Mouse (Mus musculus) urinary bladder, postnatal 10 days (tissue): ENCODE results near the gene Actn4.
"Not testable (repeated sequence)": the region's sequence is repeated elsewhere in the genome, so short reads cannot be mapped to it uniquely, and the experiment has no call there.

ENCODE experiments used
- DNase-seq: peaks from one replicate; pipeline ENCODE4 v3.0.0; 2022; ENCODE audit warnings: low spot score

The Actn4 gene

DNA sequence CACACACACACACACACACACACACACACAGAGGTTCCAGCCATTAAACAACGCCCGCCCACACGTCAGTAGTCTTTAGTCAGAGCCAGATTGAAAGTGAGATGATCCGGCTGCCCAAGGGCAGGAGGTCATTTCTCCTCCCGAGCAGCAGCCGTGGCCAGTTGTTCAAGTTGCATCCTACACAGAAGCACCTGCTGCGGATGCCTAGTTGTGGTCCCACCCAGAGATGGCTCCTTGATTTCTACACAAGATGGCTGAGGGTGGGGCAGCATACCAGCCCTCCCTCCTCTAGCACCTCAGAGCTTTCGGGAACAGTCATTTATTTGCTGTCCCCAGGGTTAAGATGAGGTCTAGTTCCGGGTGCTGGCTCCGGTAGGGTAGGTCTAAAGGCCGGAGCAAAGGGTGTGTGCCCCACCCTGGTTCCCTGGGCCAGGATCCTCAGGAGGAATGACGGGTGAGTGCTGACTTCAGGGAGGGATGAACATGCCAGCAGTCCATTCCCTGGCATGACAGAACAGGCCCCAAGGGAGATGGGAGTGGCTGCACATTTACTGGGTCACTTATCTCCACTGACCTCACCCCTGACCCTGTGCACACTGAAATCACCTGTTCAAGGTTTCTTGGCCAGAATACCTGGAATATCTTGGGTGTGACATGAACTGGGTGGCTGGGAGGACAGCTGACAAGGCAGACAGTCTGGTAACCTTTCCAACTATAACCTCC is 7.7 kb upstream of the Actn4 start:
- DNase-seq: no peak

DNA sequence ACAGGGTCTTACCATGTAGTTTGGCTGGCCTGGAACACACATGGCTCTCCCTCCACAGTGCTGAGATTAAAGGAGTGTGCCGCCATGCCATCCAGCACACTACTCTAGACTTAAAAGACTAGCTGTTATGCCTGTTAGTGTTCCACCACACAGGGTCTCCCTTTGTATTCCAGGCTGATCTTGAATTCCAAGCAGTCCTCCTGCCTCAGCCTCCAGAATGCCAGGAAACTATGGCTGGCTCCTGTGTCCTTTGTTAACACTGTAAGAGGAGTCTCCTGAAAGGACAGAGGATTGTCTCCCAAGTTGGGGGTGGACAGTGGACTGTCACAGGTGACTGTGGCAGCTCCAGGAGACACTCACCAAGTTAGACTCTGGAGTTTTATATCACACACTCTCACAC is 7.1 kb upstream of the Actn4 start:
- DNase-seq: no peak

DNA sequence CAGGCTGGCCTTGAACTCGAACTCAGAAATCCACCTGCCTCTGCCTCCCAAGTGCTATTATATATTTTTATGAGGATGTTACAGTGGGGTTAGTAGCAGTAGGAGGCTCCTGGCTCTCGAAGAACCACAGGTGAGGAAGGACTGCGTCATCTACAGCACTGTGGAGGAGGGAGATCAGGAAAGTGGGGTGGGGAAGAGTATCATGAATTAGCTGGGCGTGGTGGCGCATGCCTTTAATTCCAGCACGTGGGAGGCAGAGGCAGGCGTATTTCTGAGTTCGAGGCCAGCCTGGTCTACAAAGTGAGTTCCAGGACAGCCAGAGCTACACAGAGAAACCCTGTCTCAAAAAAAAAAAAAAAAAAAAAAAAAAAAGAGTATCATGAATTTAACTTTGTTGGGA is 6.0 kb upstream of the Actn4 start:
- not testable (repeated sequence) for DNase-seq

DNA sequence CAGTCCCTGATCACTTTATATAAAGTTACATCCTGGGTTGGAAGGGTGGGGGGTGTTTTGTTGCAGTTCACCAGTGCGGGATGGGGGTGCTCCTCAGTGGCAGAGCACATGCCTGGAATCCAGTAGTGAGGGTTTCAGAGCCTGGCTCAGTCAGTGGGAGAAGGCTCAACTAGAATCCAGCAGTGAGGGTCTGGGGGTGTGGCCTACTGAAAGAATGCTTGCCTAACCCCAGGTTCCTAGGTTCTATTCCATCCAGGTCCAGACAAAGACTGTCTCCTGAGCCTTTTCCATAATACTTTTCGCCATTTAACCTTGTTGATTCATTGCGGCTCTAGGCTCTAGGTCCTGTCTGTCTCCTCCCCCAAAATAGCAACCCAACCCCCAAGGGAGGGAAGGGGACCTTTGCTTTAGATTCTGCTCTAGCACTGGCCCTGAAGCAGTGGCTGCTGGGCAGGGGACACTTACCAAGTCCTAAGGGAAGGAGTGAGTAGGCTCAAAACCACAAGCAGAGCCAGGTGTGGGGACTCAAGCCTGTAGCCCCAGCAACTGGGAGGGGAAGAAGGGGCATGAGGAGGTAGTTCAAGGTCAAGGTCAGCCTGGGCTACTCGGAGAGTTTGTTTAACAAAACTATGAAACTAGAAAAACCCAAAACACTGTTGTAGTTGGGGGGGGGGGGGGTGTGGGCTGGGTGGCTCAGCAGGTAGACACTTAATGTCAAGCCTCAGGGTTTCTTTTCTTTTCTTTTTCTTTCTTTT is 4.8 kb upstream of the Actn4 start:
- DNase-seq: no peak

- DNase-seq: no peak
Observed at GRCm38 (mm10) chr7:28966181-28966580, 4.0 kb upstream of the Actn4 start.

GRCm38 (mm10) chr7:28965346-28965840 is 3.3 kb upstream of the Actn4 start:
- DNase-seq: no peak

GRCm38 (mm10) chr7:28963399-28963923 is 1.3 kb upstream of the Actn4 start:
- no peak for DNase-seq

GRCm38 (mm10) chr7:28961584-28961926 is 585 bp downstream of the Actn4 start:
- DNase-seq: no peak

DNA sequence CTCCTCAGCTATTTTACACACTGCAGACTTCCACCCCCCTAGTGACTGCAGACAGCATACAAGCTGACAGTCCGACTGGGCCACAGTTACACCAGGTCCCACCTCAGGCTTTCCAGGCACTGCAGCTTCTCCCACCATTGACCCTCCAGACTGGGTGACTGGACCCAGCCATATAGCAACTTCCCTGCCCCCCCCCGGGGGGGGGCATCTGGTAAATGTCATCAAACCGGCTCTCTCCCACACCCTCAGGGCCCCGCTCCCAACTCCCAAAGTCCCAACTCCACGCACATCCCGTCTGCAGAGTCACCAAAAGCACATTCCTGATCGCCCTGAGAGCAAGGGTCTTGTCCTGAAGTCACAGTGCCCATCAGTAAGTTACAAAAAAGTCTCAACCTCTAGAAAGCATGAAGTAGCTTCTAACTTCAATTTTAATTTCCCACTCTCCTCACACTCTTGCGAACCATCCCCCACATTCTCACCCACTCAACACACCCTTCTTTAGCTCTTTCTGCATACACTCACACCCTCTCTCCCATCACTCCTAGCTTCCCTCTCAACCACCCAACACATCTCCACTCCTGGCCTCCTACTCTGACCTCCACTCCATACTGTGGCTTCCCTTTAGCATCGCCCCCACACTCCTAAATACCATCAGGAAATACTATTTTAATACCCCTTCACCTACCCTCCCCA is 1.6 kb downstream of the Actn4 start:
- no peak for DNase-seq

DNA sequence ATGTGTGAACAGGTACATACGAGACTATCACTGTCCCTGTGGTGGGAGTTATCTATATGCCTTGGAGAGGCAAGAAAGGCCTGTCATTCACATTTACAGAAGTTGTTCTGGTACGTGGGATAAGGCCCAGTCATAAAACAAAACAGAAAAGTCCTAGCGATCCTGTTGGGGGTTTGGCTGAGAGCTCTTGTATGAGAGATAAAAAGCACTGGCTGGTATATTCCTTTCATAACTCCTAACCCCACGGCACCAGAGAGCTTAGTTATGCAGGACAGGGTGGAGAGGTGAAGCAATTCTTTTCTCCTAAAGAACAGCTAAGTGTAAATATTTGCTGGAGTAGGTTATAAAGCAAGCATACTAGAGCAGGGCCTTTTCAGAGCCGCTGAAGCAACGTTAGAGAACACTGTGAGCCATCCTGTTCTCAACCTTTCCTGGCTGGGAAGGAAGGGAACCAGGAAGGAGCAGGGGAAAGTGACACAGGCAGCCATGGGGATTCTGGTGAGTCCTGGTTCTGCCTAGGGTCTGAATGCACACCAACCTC is 2.6 kb downstream of the Actn4 start:
- no peak for DNase-seq

DNA sequence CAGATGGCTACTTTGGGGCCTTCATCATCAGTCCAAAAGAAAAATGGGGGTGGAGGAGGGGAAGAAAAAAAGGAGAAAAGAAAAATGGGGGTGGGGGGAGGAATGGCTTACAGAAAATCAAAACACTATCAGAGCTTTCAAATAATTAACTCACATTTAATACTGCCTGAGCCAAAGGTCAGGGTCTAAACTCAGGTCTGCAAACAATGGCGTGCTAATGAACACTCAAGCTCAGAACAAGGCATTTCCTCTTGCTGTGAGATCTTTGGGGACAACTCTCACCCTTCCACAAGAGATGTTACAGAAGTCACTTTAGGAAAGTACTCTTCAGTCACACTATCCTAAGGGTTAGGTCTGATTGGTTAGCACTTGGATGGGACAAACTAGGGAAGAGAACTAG is 3.4 kb downstream of the Actn4 start:
- no peak for DNase-seq

- DNase-seq: no peak
Observed at GRCm38 (mm10) chr7:28957997-28958725, 4.0 kb downstream of the Actn4 start.

DNA sequence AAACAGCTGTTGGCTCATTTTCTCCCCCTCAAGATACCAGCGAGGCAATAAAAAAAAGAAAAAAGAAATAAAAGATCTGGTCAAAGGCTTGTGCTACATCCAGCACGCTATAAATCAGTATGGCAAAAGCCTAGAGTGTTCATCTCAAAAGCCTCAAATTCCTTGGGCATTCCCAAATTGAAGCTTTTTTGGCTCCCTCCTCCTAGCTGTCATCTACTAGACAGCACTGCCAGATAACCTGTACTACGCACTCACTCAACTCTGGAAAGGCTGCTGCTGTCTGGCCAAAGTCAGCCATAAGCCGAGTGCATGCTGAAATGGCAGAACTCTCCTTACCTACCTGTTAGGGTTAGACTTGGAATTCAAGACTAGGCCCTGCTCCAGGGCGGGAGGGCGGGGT is 4.9 kb downstream of the Actn4 start:
- no peak for DNase-seq

- DNase-seq: no peak
Observed at GRCm38 (mm10) chr7:28956270-28956669, 5.9 kb downstream of the Actn4 start.

DNA sequence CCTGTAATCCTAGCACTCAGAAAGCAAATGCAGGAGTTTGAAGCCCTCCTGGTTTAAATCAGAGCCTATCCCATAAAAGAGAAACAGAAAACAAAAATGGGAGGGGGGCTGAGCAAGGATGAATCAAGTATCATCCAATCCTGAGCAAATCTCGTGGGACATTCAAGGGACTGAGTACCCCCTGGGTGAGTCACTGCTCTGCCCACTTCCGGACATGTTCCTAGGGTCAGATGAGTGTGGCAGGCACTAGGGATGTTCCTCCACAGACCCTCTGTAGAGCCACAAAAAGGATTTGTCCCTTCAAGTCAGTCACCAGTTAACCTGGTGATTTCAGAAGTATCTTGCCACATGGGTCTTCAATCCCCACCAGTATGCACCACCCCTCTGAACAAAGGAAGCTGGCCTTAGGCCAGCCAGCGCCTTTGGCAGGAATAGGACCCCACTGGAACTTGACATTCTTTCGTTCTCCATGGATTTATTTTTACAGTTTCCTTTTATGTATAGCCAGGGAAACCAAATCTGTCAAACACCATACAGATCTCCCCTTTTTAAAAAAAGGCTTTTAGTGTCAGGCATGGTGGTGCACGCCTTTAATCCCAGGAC is 6.7 kb downstream of the Actn4 start:
- no peak for DNase-seq

- DNase-seq: no peak
Observed at GRCm38 (mm10) chr7:28954773-28955172, 7.4 kb downstream of the Actn4 start.

GRCm38 (mm10) chr7:28953476-28954376 is 8.4 kb downstream of the Actn4 start:
- no peak for DNase-seq

DNA sequence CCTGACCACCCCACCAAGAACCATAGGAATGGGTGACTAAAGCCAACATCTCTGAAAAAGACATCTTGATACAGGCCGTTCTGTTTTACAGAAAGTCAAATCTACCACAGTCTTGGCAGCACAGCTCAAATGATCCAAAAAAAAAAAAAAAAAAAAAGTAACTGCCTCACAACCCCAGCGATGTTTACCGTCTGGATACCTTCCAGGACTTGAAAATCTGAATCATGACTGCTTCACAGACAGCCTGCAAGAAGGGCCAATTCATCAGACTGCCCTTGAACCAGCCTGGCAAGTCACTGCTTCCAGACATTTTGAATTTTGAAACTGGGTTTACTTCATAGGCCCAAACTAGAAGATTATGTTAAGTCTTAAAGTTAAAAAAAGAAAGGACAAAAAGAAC is 9.4 kb downstream of the Actn4 start:
- DNase-seq: no peak

DNA sequence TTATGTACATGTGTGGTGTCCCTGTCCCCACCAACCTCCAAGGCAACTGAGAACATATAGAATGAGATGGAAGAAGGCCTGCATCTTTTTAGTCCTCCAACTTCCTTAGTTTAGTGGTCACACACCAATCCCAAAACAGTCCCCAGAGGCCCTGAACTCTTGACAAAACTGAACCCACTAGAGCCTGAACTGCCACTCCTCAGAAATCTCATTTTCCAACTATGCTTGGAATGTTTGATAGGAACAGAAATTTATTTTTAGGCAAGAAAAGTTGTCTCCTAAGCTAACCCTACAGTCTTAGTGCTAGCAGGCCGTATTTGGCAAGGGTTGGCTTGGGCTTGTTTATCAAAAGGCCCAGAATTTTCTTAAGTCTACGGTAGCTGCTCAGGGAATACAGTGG is 10.4 kb downstream of the Actn4 start:
- no peak for DNase-seq

DNA sequence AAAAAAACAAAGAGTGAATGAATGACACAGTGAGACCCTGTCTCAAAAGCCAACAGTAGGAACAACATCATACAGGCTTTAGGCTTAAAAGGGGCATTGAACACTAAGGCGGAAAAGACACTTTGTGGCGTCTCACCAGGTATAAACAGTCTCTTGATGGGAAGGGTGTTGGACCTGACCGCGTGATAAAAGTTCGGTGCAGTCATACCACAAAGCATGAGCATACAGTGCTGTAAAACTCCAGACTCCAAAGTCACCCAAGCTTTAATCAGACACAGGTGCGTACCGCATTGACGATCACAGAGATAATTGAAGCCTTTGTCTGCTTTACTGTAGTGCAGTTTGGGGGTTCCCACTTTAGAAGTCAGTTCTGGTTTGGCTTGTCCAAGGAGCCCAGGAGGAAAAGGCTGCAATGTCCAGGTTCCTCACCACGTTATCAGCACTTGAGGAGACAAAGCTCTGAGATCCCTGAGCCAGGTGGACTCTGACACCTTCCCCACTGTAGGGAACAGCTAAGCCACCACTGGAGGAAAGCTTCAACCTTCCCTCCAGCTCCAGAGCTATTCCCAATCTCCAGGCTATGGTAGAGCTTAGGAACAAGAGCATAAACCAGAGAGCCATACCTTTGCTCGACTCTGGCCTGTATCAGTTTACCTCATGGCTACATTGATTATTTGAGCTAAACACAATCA is 11.6 kb downstream of the Actn4 start:
- DNase-seq: no peak
